Mouse (Mus musculus): Measurements from ENCODE around the gene Dennd2a. TPM values are rescaled to one million over a fixed set of nuclear protein-coding genes. Genes with fewer than 3 reads are reported as not detected.

Dennd2a gene
- polyA plus RNA-seq, 1 experiment from 2014 or later = 37.5 TPM

Other genes starting within 250 kb of the Dennd2a start
- gene Slc37a3, start 180.2 kb downstream of the Dennd2a start, polyA plus RNA-seq (2014; fragmentation: Nextera tagmentation; extraction: Ambion mirVana) = 50.7 and 50.8 TPM in 2 replicates
- 0.45 and 0.67 TPM in 2 replicates for gene Rab19, start 176.7 kb downstream of the Dennd2a start, polyA plus RNA-seq (2014; fragmentation: Nextera tagmentation; extraction: Ambion mirVana)
- 35.9 and 36.8 TPM in 2 replicates for gene Mkrn1, start 137.4 kb downstream of the Dennd2a start, polyA plus RNA-seq (2014; fragmentation: Nextera tagmentation; extraction: Ambion mirVana)
- 24.1 and 27.3 TPM in 2 replicates for gene Adck2, start 16.0 kb upstream of the Dennd2a start, polyA plus RNA-seq (2014; fragmentation: Nextera tagmentation; extraction: Ambion mirVana)
- 1.0 and 1.1 TPM in 2 replicates for gene Gm42420, start 27.9 kb upstream of the Dennd2a start, polyA plus RNA-seq (2014; fragmentation: Nextera tagmentation; extraction: Ambion mirVana)
- gene Ndufb2, start 34.7 kb upstream of the Dennd2a start, polyA plus RNA-seq (2014; fragmentation: Nextera tagmentation; extraction: Ambion mirVana) = 265 and 280 TPM in 2 replicates
- 17.2 and 19.5 TPM in 2 replicates for gene Braf, start 167.6 kb upstream of the Dennd2a start, polyA plus RNA-seq (2014; fragmentation: Nextera tagmentation; extraction: Ambion mirVana)